Mouse (Mus musculus) ES-Bruce4 (cell line): Measurements from ENCODE around the gene Lin7a. TPM values are rescaled to one million over a fixed set of nuclear protein-coding genes. Genes with fewer than 3 reads are reported as not detected.
A peak's percentile ranks its signal among the peaks of the same experiment; 100 is the strongest.

Experiments
- H3K27ac ChIP-seq: 2 replicates; pipeline ENCODE4 v1.5.1; 2012; ENCODE audit warnings: low read length, inconsistent platforms; ENCODE audit not compliant: insufficient read depth
- H3K27me3 ChIP-seq: 2 replicates; pipeline ENCODE4 v1.6.1; 2012; ENCODE audit warnings: mild to moderate bottlenecking, low read length, inconsistent platforms; ENCODE audit not compliant: control insufficient read depth, poor library complexity, insufficient read depth, severe bottlenecking
- H3K36me3 ChIP-seq: 2 replicates; pipeline ENCODE4 v1.6.1; 2012; ENCODE audit warnings: inconsistent platforms, mild to moderate bottlenecking, low read length, moderate library complexity; ENCODE audit not compliant: control insufficient read depth, poor library complexity, insufficient read depth, severe bottlenecking
- H3K4me1 ChIP-seq: one replicate; pipeline ENCODE4 v1.8.1; 2011; ENCODE audit warnings: low read length; ENCODE audit not compliant: control insufficient read depth, insufficient read depth
- H3K4me3 ChIP-seq: 2 replicates; pipeline ENCODE4 v1.5.1; 2011; ENCODE audit warnings: low read depth, mild to moderate bottlenecking, low read length
- H3K9ac ChIP-seq: 2 replicates; pipeline ENCODE4 v1.6.1; 2012; ENCODE audit warnings: low read depth, mild to moderate bottlenecking, inconsistent platforms; ENCODE audit not compliant: poor library complexity, severe bottlenecking
- H3K9me3 ChIP-seq: replicated peaks from 2 replicates; pipeline ENCODE4 v1.6.1; 2012; ENCODE audit warnings: mild to moderate bottlenecking, low read length, inconsistent platforms; ENCODE audit not compliant: control insufficient read depth, poor library complexity, insufficient read depth, severe bottlenecking
- CTCF ChIP-seq: IDR thresholded peaks from one replicate; pipeline ENCODE4 v1.8.1; 2011; ENCODE audit warnings: low read depth, low read length
- EP300 ChIP-seq: IDR thresholded peaks from 2 replicates; pipeline ENCODE4 v1.6.1; 2011; ENCODE audit warnings: low read depth, low read length; ENCODE audit not compliant: insufficient read depth
- POLR2A ChIP-seq: IDR thresholded peaks from one replicate; pipeline ENCODE4 v1.8.1; 2011; ENCODE audit warnings: low read length; ENCODE audit not compliant: insufficient read depth
- polyA plus RNA-seq: library from polyadenylated mRNA; stranded (reverse); fragments of >200 nt; gene quantifications from 2 replicates; pipeline ENCODE4 v1.2.4, GENCODE M21; 2011; ENCODE audit warnings: low read depth; ENCODE audit not compliant: missing spikeins, insufficient read depth, insufficient read length

The Lin7a gene
- polyA plus RNA-seq, result not detected in 2 replicates

DNA sequence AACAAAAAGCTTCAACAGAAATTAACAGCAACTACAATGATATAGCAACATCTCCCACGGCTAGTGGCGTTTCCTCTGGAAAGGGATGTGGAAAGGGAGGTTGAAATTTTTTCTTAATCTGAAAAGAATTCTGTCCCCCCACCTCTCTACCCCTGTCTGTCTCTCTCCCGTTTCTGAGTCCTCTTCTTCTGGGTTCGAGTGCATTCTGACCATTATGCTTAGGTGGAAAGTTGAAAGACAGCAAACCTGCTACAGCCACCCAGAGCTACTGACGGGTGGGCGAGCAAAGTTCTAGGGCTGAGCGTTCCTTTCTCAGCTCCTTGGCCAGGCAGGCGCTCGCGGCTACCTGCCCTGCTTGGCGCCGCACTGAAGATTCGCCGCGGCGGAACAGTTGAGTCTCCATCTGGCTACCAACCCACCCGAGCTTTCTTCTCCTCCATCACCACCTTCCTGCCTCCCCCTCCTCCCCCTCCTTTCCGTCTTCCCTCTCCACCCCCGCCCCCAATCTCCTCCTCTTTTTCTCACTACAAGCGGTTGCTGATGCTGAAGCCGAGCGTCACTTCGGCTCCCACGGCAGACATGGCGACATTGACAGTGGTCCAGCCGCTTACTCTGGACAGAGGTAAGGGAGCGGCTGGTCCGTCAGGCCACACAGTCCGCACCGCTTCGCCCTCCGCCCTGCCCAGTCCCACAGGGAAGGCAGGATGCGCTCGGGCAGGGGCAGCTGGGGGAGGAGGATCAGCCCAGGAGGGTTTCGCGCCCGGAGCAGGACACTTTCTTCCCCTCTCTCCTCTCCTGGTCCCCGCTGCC, at the start of gene Lin7a:
Gene Lin7a, plus strand, starts transcription at position 366 of the 810 bp plus-strand sequence.
- Histone ChIP-seq H3K36me3 (no peaks in the 10 kb centered on the region), H3K4me1 (no peaks in the 10 kb centered on the region), H3K27ac (no peak within 1 kb of the TSS), H3K27me3 (peaks cover 8% of the 10 kb centered on the region), H3K4me3 (peak within 1 kb of the TSS; percentile 56), H3K9ac (0 out of 2 replicates have a peak within 1 kb of the TSS, but pooled peaks have one; percentile 14), H3K9me3 (no peaks in the 10 kb centered on the region)
- TF ChIP-seq POLR2A, result no peak
- no peak for TF ChIP-seq EP300
- TF ChIP-seq CTCF, result no peak

DNA sequence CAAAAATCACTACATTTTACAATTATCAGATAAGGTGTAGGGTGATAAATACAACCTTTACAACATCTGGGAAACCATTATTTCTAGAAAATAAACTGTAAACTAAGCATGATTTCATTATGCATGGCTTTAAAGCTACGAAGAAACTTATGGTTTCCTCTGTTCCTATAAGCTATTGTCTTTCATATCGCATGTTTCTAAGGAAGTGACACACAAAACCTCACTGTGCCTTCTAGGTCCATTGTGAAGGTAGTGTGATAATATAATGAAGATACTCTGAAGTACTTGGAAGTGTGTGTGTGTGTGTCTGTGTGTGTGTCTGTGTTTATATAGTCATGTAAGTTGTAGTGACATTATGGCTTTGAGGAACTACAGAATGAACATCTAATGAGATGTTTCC, 49.8 kb upstream of the Lin7a start:
- no peak for TF ChIP-seq EP300
- TF ChIP-seq CTCF, result no peak
- TF ChIP-seq POLR2A, result no peak
- H3K36me3 ChIP-seq, result no peaks in the 10 kb centered on the region
- no peaks in the 10 kb centered on the region for H3K4me1 ChIP-seq
- H3K27me3 ChIP-seq, result no peaks in the 10 kb centered on the region
- H3K27ac ChIP-seq, result no peak overlapping the region
- no peak overlapping the region for H3K9ac ChIP-seq
- no peak overlapping the region for H3K4me3 ChIP-seq
- H3K9me3 ChIP-seq, result no peaks in the 10 kb centered on the region

DNA sequence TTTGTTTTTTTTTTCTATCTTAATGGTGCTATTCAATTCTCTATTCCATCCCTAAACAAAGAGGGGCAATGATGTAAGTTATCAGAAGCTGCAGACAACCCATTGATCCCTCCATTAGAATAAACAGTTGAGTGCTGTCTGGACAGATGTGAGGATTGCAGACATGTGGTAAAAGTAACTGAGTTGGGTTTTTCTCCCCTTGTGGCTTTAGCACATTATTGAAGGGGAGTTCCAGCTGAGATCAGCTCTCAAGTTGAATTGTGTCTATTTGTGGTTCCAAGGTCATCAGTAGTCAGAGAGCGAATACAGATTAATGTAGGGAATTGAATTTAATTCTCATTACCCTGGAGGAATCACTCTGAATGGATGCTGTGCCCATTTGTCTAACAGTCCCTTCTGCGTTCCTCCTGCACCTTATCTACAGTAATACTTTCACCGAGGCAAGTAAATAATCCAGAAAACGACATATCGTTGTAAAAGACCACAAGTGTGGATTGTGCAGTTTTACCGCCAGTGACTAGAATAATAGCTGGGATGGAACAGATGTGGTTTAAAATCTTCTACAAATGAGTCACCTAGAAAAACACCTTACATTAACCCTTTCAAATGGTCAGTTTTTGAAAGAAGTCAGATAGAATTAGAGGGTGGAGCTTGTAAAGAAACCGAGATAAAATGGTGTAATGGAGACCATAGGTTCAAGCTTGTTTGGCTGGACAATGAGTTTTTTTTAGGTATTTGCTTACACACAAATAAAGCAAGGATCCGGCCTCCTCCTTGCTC, 48.9 kb upstream of the Lin7a start:
- no peak for TF ChIP-seq EP300
- no peak for TF ChIP-seq POLR2A
- TF ChIP-seq CTCF, result no peak
- no peaks in the 10 kb centered on the region for H3K27me3 ChIP-seq
- H3K4me3 ChIP-seq, result no peak overlapping the region
- no peaks in the 10 kb centered on the region for H3K4me1 ChIP-seq
- no peaks in the 10 kb centered on the region for H3K36me3 ChIP-seq
- H3K27ac ChIP-seq, result no peak overlapping the region
- no peak overlapping the region for H3K9ac ChIP-seq
- H3K9me3 ChIP-seq, result no peaks in the 10 kb centered on the region

DNA sequence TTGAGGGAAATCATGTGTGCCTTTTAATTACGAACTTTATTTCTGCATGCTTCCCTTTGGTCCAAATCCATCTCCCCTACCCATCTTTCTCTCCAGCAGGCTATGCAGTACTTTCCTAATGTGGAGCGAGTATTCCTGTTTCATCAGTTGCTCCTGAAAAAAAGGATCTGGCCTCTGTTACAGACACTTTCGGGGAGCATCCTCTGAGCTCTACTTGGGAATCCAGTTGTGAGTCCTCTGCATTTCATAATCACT, 48.4 kb upstream of the Lin7a start:
- TF ChIP-seq EP300, result no peak
- TF ChIP-seq CTCF, result no peak
- TF ChIP-seq POLR2A, result no peak
- no peak overlapping the region for H3K27ac ChIP-seq
- H3K27me3 ChIP-seq, result no peaks in the 10 kb centered on the region

DNA sequence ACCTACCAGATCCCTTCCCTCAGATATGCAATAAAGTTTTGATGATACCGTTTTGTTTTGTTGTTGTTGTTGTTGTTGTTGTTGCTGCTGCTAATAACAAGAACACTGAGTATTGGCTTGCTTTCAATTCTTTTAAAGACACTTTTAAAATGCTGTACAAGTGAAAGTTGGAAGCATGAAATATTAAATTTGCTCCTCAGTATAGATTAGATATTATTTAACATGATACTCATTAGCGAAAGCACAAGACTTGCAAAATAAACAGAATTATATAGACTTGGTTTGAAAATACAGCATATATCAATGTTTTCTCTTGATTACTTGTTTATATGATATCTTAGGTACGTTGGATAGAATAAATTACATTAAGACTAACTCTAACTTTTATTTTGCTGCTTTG, 47.7 kb upstream of the Lin7a start:
- Histone ChIP-seq H3K4me3 (no peak overlapping the region), H3K36me3 (no peaks in the 10 kb centered on the region), H3K27me3 (no peaks in the 10 kb centered on the region), H3K4me1 (no peaks in the 10 kb centered on the region), H3K9ac (no peak overlapping the region), H3K9me3 (no peaks in the 10 kb centered on the region), H3K27ac (no peak overlapping the region)
- no peak for TF ChIP-seq EP300
- no peak for TF ChIP-seq POLR2A
- no peak for TF ChIP-seq CTCF

More for the DNA sequence above, 48.4 kb upstream of the Lin7a start:
- Histone ChIP-seq H3K36me3 (no peaks in the 10 kb centered on the region), H3K9me3 (no peaks in the 10 kb centered on the region), H3K4me3 (no peak overlapping the region), H3K9ac (no peak overlapping the region), H3K4me1 (no peaks in the 10 kb centered on the region)
